ENCODE assay signal across 12 mouse cellular contexts in genomic region chr6:89046476-89046875, GRCm38 (mm10).
DNase-seq lines count a peak whose midpoint lies in the region; ATAC-seq and TF ChIP-seq lines count a peak whose summit lies in the region.
"Had no signal": no experiment of that assay in that cellular context is flagged by ENCODE, and none has a peak within 500 bp of the region (broad histone marks: within the 10 kb centered on the region; RNA-seq: fewer than 3 reads in every experiment).

No protein-coding gene starts in this region.

- 0 out of 2 replicates have a peak, but pooled peaks cover 5% of the 10 kb centered on the region for H3K4me1 ChIP-seq in hindbrain, postnatal 0 days (ENCODE audit: insufficient read depth, low read length)
- 0 out of 2 replicates have a peak, but pooled peaks cover 8% of the 10 kb centered on the region for H3K4me1 ChIP-seq in hindbrain, embryonic 12.5 days
- H3K4me1 ChIP-seq in liver, postnatal 0 days (ENCODE audit: insufficient read depth): no peaks in the 10 kb centered on the region; the same call in 1 of the 2 replicates
- H3K4me1 ChIP-seq in liver, embryonic 11.5 days (replicated peaks; ENCODE audit: control insufficient read depth, insufficient read depth, low read length): no peaks in the 10 kb centered on the region
- H3K4me1 ChIP-seq in E14TG2a.4 (replicated peaks; ENCODE audit: low read depth, low read length): peaks cover 58% of the 10 kb centered on the region
- H3K4me1 ChIP-seq: limb, embryonic 15.5 days; neural tube, embryonic 12.5 days had no signal

- TF ChIP-seq EP300 in liver, postnatal 0 days (IDR thresholded peaks at IDR 0.05; ENCODE audit: low read depth): no peak

- no peak overlapping the region for H3K4me3 ChIP-seq in hindbrain, postnatal 0 days (ENCODE audit: low read length)
- H3K4me3 ChIP-seq in hindbrain, embryonic 12.5 days: no peak overlapping the region
- H3K4me3 ChIP-seq in liver, postnatal 0 days (ENCODE audit: low read depth, low read length): no peak overlapping the region
- no peak overlapping the region for H3K4me3 ChIP-seq in liver, embryonic 11.5 days (ENCODE audit: low read depth, low read length)
- no peak overlapping the region for H3K4me3 ChIP-seq in E14TG2a.4 (replicated peaks; ENCODE audit: low read length)
- H3K4me3 ChIP-seq: limb, embryonic 15.5 days; midbrain, embryonic 10.5 days; neural tube, embryonic 12.5 days had no signal

- H3K9ac ChIP-seq in hindbrain, postnatal 0 days (replicated peaks; ENCODE audit: low read length): no peak overlapping the region
- no peak overlapping the region for H3K9ac ChIP-seq in hindbrain, embryonic 12.5 days
- no peak overlapping the region for H3K9ac ChIP-seq in liver, postnatal 0 days (replicated peaks)
- H3K9ac ChIP-seq in liver, embryonic 11.5 days (ENCODE audit: low read depth, low read length): no peak overlapping the region
- H3K9ac ChIP-seq: limb, embryonic 15.5 days; neural tube, embryonic 12.5 days had no signal

- WGBS in hindbrain, postnatal 0 days: 89% methylated on average over 2 of the region's 2 CpGs
- WGBS in hindbrain, embryonic 12.5 days: 82% methylated on average over 2 of the region's 2 CpGs
- 67% methylated on average over 2 of the region's 2 CpGs for WGBS in liver, postnatal 0 days (ENCODE audit: insufficient replicate concordance)
- 64% methylated on average over 2 of the region's 2 CpGs for WGBS in liver, embryonic 11.5 days

- no peaks in the 10 kb centered on the region for H3K36me3 ChIP-seq in hindbrain, postnatal 0 days (ENCODE audit: insufficient read depth, low read length)
- H3K36me3 ChIP-seq in hindbrain, embryonic 12.5 days: no peaks in the 10 kb centered on the region
- no peaks in the 10 kb centered on the region for H3K36me3 ChIP-seq in liver, postnatal 0 days (replicated peaks; ENCODE audit: insufficient read depth, low read length)
- no peaks in the 10 kb centered on the region for H3K36me3 ChIP-seq in liver, embryonic 11.5 days (ENCODE audit: control insufficient read depth, insufficient read depth, low read length)
- no peaks in the 10 kb centered on the region for H3K36me3 ChIP-seq in E14TG2a.4 (ENCODE audit: insufficient read depth, low read length)
- H3K36me3 ChIP-seq: limb, embryonic 15.5 days; midbrain, embryonic 10.5 days; neural tube, embryonic 12.5 days had no signal

- ATAC-seq in hindbrain, postnatal 0 days: no peak
- ATAC-seq in hindbrain, embryonic 12.5 days (ENCODE audit: low FRiP score): no peak
- ATAC-seq in liver, postnatal 0 days: no peak
- no peak for ATAC-seq in liver, embryonic 11.5 days (replicated peaks; ENCODE audit: low FRiP score)

- no peak for DNase-seq in hindbrain, postnatal 0 days (ENCODE audit: low spot score)
- peak; percentile 29 for DNase-seq in liver, postnatal 0 days
- no peak for DNase-seq in liver, embryonic 11.5 days (ENCODE audit: low spot score)
- peak; percentile 72 for DNase-seq in ZHBTc4 (ENCODE audit: low read depth, low spot score)
- DNase-seq in Muller cell, postnatal 12 days (ENCODE audit: inconsistent ontology term): no peak
- DNase-seq: gastrocnemius, postnatal 10 days; heart, postnatal 14 days had no signal

- no peaks in the 10 kb centered on the region for H3K9me3 ChIP-seq in hindbrain, postnatal 0 days (ENCODE audit: low read length)
- H3K9me3 ChIP-seq in hindbrain, embryonic 12.5 days (replicated peaks): no peaks in the 10 kb centered on the region
- no peaks in the 10 kb centered on the region for H3K9me3 ChIP-seq in liver, postnatal 0 days (ENCODE audit: low read length)
- H3K9me3 ChIP-seq in liver, embryonic 11.5 days (ENCODE audit: control insufficient read depth, low read length): no peaks in the 10 kb centered on the region
- 0 out of 2 replicates have a peak, but pooled peaks cover under 1% of the 10 kb centered on the region for H3K9me3 ChIP-seq in E14TG2a.4 (ENCODE audit: low read length)
- H3K9me3 ChIP-seq: limb, embryonic 15.5 days; midbrain, embryonic 10.5 days had no signal

- no peak overlapping the region for H3K27ac ChIP-seq in hindbrain, postnatal 0 days
- no peak overlapping the region for H3K27ac ChIP-seq in hindbrain, embryonic 12.5 days
- no peak overlapping the region for H3K27ac ChIP-seq in liver, postnatal 0 days (ENCODE audit: low read depth)
- H3K27ac ChIP-seq in liver, embryonic 11.5 days (ENCODE audit: low read depth, low read length): no peak overlapping the region
- H3K27ac ChIP-seq: limb, embryonic 15.5 days; midbrain, embryonic 10.5 days; neural tube, embryonic 12.5 days had no signal

- no peaks in the 10 kb centered on the region for H3K27me3 ChIP-seq in hindbrain, postnatal 0 days (ENCODE audit: insufficient read depth, low read length)
- H3K27me3 ChIP-seq in hindbrain, embryonic 12.5 days: no peaks in the 10 kb centered on the region
- H3K27me3 ChIP-seq in liver, postnatal 0 days (ENCODE audit: insufficient read depth, low read length): 0 out of 2 replicates have a peak, but pooled peaks cover 5% of the 10 kb centered on the region
- no peaks in the 10 kb centered on the region; the same call in 1 of the 2 replicates for H3K27me3 ChIP-seq in liver, embryonic 11.5 days (replicated peaks; ENCODE audit: control insufficient read depth, insufficient read depth, low read length)
- peaks cover 11% of the 10 kb centered on the region for H3K27me3 ChIP-seq in E14TG2a.4 (ENCODE audit: insufficient read depth, low read length)
- H3K27me3 ChIP-seq: limb, embryonic 15.5 days; neural tube, embryonic 12.5 days had no signal

- TF ChIP-seq CTCF in hindbrain, postnatal 0 days (IDR thresholded peaks at IDR 0.05; ENCODE audit: low read depth): peak; percentile 56
- peak; percentile 53 for TF ChIP-seq CTCF in liver, postnatal 0 days (IDR thresholded peaks at IDR 0.05; ENCODE audit: low read depth)
- TF ChIP-seq CTCF in E14TG2a.4 (conservative IDR thresholded peaks at IDR 0.05; ENCODE audit: low read length): peak; percentile 49

- no peak overlapping the region for H3K4me2 ChIP-seq in hindbrain, postnatal 0 days (ENCODE audit: low read depth, low read length)
- H3K4me2 ChIP-seq in hindbrain, embryonic 12.5 days (replicated peaks): no peak overlapping the region
- H3K4me2 ChIP-seq in liver, postnatal 0 days (ENCODE audit: low read depth, low read length): no peak overlapping the region
- H3K4me2 ChIP-seq in liver, embryonic 11.5 days: no peak overlapping the region
- H3K4me2 ChIP-seq: limb, embryonic 15.5 days; neural tube, embryonic 12.5 days had no signal

Comparison
In these comparisons a context has a peak if more than half of its experiments do, and no peak if none do; other contexts are left out.
1. DNase-seq: peak in liver, postnatal 0 days (single experiment) and ZHBTc4 (single experiment); none in hindbrain, postnatal 0 days (single experiment), liver, embryonic 11.5 days (single experiment) and Muller cell, postnatal 12 days (single experiment).
2. Peak in every context shown above with its lines, with median percentiles within 50 percentile points of each other: CTCF ChIP-seq.